Mouse (Mus musculus) myocyte (in vitro differentiated cells): ENCODE data around the gene Tbcc. TPM values are rescaled to one million over a fixed set of nuclear protein-coding genes. Genes with fewer than 3 reads are reported as not detected.

Source experiments
- H3K27me3 ChIP-seq: one replicate; pipeline ENCODE4 v1.6.1; 2011; ENCODE audit not compliant: control insufficient read depth, insufficient read depth, insufficient read length
- H3K36me3 ChIP-seq: one replicate; pipeline ENCODE4 v1.6.1; 2011; ENCODE audit not compliant: control insufficient read depth, insufficient read depth
- H3K4me2 ChIP-seq: one replicate; pipeline ENCODE4 v1.6.1; 2011; ENCODE audit warnings: low read depth, control low read depth
- H3K4me3 ChIP-seq: one replicate; pipeline ENCODE4 v1.5.1; 2011; ENCODE audit warnings: mild to moderate bottlenecking, control low read depth, moderate library complexity
- H3K79me2 ChIP-seq: one replicate; pipeline ENCODE4 v1.6.1; 2011; ENCODE audit not compliant: control insufficient read depth, insufficient read depth
- H3ac ChIP-seq: one replicate; pipeline ENCODE4 v1.6.1; 2011; ENCODE audit not compliant: control insufficient read depth, insufficient read length
- CEBPB ChIP-seq: IDR thresholded peaks from 2 replicates; pipeline ENCODE4 v1.6.1; 2011; ENCODE audit warnings: mild to moderate bottlenecking, moderate library complexity; ENCODE audit not compliant: poor library complexity, insufficient read depth, severe bottlenecking
- E2F4 ChIP-seq: IDR thresholded peaks from one replicate; pipeline ENCODE4 v1.6.1; 2011; ENCODE audit warnings: mild to moderate bottlenecking, control low read depth, moderate library complexity; ENCODE audit not compliant: insufficient read depth
- MAX ChIP-seq: IDR thresholded peaks from one replicate; pipeline ENCODE4 v1.6.1; 2011; ENCODE audit warnings: low read depth, mild to moderate bottlenecking, control low read depth
- MYOD1 ChIP-seq, 3 experiments: IDR thresholded peaks; one replicate each; pipeline ENCODE4 v1.6.1; 2011; ENCODE audit warnings: control low read depth in 2 of 3, low read depth in 2 of 3, mild to moderate bottlenecking in 2 of 3, moderate library complexity in 1 of 3; ENCODE audit not compliant: insufficient read length in 2 of 3, control insufficient read depth in 1 of 3
- MYOG ChIP-seq, 3 experiments: IDR thresholded peaks; one replicate each; pipeline ENCODE4 v1.6.1; 2011; ENCODE audit warnings: control low read depth in 2 of 3, low read depth in 2 of 3, mild to moderate bottlenecking in 2 of 3; ENCODE audit not compliant: insufficient read length in 2 of 3, control insufficient read depth in 1 of 3, insufficient read depth in 1 of 3
- POLR2A ChIP-seq: IDR thresholded peaks from one replicate; pipeline ENCODE4 v1.6.1; 2011; ENCODE audit warnings: low read depth, mild to moderate bottlenecking, control low read depth, moderate library complexity; ENCODE audit not compliant: insufficient read length
- POLR2AphosphoS2 ChIP-seq: IDR thresholded peaks from one replicate; pipeline ENCODE4 v1.6.1; 2011; ENCODE audit warnings: low read depth, control low read depth; ENCODE audit not compliant: insufficient read length
- REST ChIP-seq: IDR thresholded peaks from one replicate; pipeline ENCODE4 v1.6.1; 2011; ENCODE audit warnings: mild to moderate bottlenecking, control low read depth, moderate library complexity; ENCODE audit not compliant: insufficient read depth, insufficient read length
- SRF ChIP-seq: IDR thresholded peaks from one replicate; pipeline ENCODE4 v1.6.1; 2011; ENCODE audit warnings: low read depth; ENCODE audit not compliant: control insufficient read depth, insufficient read length
- TCF12 ChIP-seq: IDR thresholded peaks from one replicate; pipeline ENCODE4 v1.6.1; 2011; ENCODE audit warnings: mild to moderate bottlenecking, control low read depth; ENCODE audit not compliant: poor library complexity, insufficient read depth, severe bottlenecking
- TCF3 ChIP-seq: IDR thresholded peaks from one replicate; pipeline ENCODE4 v1.6.1; 2011; ENCODE audit warnings: low read depth, control low read depth; ENCODE audit not compliant: insufficient read length
- USF1 ChIP-seq: IDR thresholded peaks from one replicate; pipeline ENCODE4 v1.6.1; 2011; ENCODE audit warnings: low read depth, mild to moderate bottlenecking, control low read depth, moderate library complexity
- polyA plus RNA-seq: library from polyadenylated mRNA; unstranded; fragments of >200 nt; fragmentation: generic; extraction: Trizol; gene quantifications from one replicate; pipeline ENCODE4 v1.2.1, GENCODE M21; 2012; ENCODE audit warnings: missing spikeins

The Tbcc gene
- polyA plus RNA-seq, 1 experiment: 46.1 TPM

GRCm38 (mm10) chr17:46920855-46921254 lies 30.4 kb downstream of the Tbcc start:
- Histone ChIP-seq H3ac (no peak overlapping the region), H3K27me3 (no peaks in the 10 kb centered on the region), H3K4me2 (no peak overlapping the region), H3K36me3 (no peaks in the 10 kb centered on the region), H3K4me3 (no peak overlapping the region), H3K79me2 (no peaks in the 10 kb centered on the region)
- TF ChIP-seq REST: peak; percentile 35
- no peak for TF ChIP-seq MYOG (IDR thresholded peaks at IDR 0.05; ENCODE audit: control insufficient read depth in 1 of 3, insufficient read depth in 1 of 3, insufficient read length in 2 of 3, low read depth in 2 of 3)

GRCm38 (mm10) chr17:46926192-46926591 lies 35.7 kb downstream of the Tbcc start:
- Histone ChIP-seq H3K4me3 (no peak overlapping the region), H3K36me3 (peaks cover 8% of the 10 kb centered on the region), H3ac (no peak overlapping the region), H3K4me2 (no peak overlapping the region), H3K27me3 (no peaks in the 10 kb centered on the region), H3K79me2 (no peaks in the 10 kb centered on the region)
- no peak for TF ChIP-seq MAX
- TF ChIP-seq TCF12: no peak

- no peak for TF ChIP-seq MYOD1 (IDR thresholded peaks at IDR 0.05; ENCODE audit: control insufficient read depth in 1 of 3, insufficient read length in 2 of 3, low read depth in 2 of 3)
- TF ChIP-seq POLR2AphosphoS2: no peak
- no peak for TF ChIP-seq POLR2A
- TF ChIP-seq MAX: no peak
- TF ChIP-seq CEBPB: no peak
- no peak for TF ChIP-seq TCF3
- no peak for TF ChIP-seq TCF12
- TF ChIP-seq REST: no peak
- TF ChIP-seq E2F4: no peak
- TF ChIP-seq USF1: no peak
- Histone ChIP-seq H3K4me2 (no peak overlapping the region), H3K4me3 (no peak overlapping the region), H3ac (no peak overlapping the region), H3K27me3 (no peaks in the 10 kb centered on the region), H3K79me2 (no peaks in the 10 kb centered on the region), H3K36me3 (peaks cover 14% of the 10 kb centered on the region)
These were observed 36.5 kb downstream of the Tbcc start for GRCm38 (mm10) chr17:46926941-46927340.

GRCm38 (mm10) chr17:46927781-46928180 lies 37.3 kb downstream of the Tbcc start:
- H3K4me3 ChIP-seq: no peak overlapping the region
- no peak overlapping the region for H3K4me2 ChIP-seq
- H3ac ChIP-seq: no peak overlapping the region
- peaks cover 23% of the 10 kb centered on the region for H3K36me3 ChIP-seq
- TF ChIP-seq TCF12 (no peak), USF1 (no peak), CEBPB (no peak), REST (no peak), POLR2A (no peak), POLR2AphosphoS2 (no peak), SRF (no peak), TCF3 (no peak)
- no peaks in the 10 kb centered on the region for H3K79me2 ChIP-seq
- H3K27me3 ChIP-seq: no peaks in the 10 kb centered on the region

- H3K4me3 ChIP-seq: no peak overlapping the region
- H3K79me2 ChIP-seq: no peaks in the 10 kb centered on the region
- H3K36me3 ChIP-seq: peaks cover 31% of the 10 kb centered on the region
- TF ChIP-seq TCF12: no peak
- no peak for TF ChIP-seq CEBPB
- no peak for TF ChIP-seq MAX
- no peak for TF ChIP-seq POLR2AphosphoS2
- no peak for TF ChIP-seq USF1
- TF ChIP-seq MYOD1 (IDR thresholded peaks at IDR 0.05; ENCODE audit: control insufficient read depth in 1 of 3, insufficient read length in 2 of 3, low read depth in 2 of 3): no peak
- TF ChIP-seq POLR2A: no peak
- TF ChIP-seq MYOG (IDR thresholded peaks at IDR 0.05; ENCODE audit: control insufficient read depth in 1 of 3, insufficient read depth in 1 of 3, insufficient read length in 2 of 3, low read depth in 2 of 3): no peak
- no peak for TF ChIP-seq TCF3
- no peak for TF ChIP-seq REST
- no peak for TF ChIP-seq SRF
- no peak for TF ChIP-seq E2F4
- no peak overlapping the region for H3ac ChIP-seq
- no peaks in the 10 kb centered on the region for H3K27me3 ChIP-seq
- H3K4me2 ChIP-seq: no peak overlapping the region
These were observed 38.8 kb downstream of the Tbcc start for GRCm38 (mm10) chr17:46929277-46929676.

- no peak for TF ChIP-seq MAX
- no peak for TF ChIP-seq CEBPB
- no peak for TF ChIP-seq TCF12
- TF ChIP-seq USF1: no peak
- no peak for TF ChIP-seq E2F4
- no peak overlapping the region for H3K4me3 ChIP-seq
- no peak overlapping the region for H3ac ChIP-seq
These were observed 39.4 kb downstream of the Tbcc start for GRCm38 (mm10) chr17:46929897-46930296.

More at GRCm38 (mm10) chr17:46929897-46930296, 39.4 kb downstream of the Tbcc start:
- Histone ChIP-seq H3K27me3 (no peaks in the 10 kb centered on the region), H3K4me2 (no peak overlapping the region), H3K36me3 (peaks cover 37% of the 10 kb centered on the region), H3K79me2 (no peaks in the 10 kb centered on the region)
